Mouse (Mus musculus) adrenal gland, adult (tissue): ENCODE measurements around the gene Art1.

ENCODE experiments used
- DNase-seq, 2 experiments: peaks; one replicate each; pipeline ENCODE4 v3.0.0; 2022 to 2023; ENCODE audit warnings: low spot score in 1 of 2; ENCODE audit not compliant: inconsistent age in 2 of 2

Art1 gene

DNA sequence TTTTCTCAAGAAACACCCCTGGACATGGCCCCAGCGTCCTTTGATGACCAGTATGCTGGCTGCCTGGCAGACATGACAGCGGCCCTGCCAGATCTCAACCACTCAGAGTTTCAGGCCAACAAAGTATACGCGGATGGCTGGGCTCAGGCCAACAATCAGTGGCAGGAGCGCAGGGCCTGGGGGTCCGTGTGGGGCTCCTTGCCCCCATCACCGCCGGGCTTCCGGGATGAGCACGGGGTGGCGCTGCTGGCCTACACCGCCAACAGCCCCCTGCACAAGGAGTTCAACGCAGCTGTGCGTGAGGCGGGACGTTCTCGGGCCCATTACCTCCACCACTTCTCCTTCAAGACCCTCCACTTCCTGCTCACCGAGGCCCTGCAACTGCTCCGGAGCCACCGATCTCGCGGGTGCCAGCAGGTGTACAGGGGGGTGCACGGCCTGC is 5.2 kb downstream of the Art1 start:
- peak in 1 of 2 experiments; percentile 39 for DNase-seq

DNA sequence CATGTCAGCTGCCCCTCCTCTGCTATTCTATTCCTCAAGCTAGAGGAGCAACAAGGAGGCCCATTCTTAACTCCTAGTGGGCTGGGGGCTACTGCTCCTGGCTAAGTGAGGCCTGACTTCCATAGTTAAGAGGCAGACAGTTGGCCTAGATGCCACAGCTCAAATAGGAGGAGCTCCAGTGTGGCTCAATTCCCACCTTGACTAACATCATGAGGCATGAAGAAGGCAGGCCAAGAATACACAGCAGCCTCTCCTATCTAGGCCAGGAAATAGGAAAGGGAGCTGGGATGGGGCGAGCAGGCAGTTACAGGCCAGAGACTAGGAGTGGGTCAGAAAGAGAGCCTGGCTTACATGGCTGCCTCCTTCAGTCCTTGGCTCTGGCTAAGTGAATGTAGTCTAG is 6.7 kb downstream of the Art1 start:
- DNase-seq, result no peak

DNA sequence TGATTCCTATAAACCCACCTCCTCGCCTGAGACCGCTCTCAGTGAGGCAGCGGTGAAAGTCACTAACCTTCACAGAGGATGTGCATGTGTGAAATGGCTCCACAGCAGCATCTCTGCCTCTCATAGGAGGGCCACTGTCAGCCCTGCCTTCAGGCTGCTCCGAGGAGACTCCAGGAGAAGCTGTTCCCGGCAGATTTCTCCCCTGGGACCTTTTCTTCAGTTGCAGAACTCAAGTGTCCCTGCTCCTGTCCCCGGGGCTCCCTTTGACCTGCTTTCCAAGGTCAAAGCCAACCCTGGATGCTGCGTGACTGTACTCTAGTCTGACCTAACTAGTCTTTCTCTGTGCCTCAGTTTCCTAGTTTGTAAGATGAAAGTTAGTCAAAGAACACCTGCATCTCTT is 7.6 kb downstream of the Art1 start, which contains the start of gene Art5:
Gene Art5 (minus strand): TSS at position 319 of the 400 bp plus-strand sequence.
- no peak for DNase-seq

DNA sequence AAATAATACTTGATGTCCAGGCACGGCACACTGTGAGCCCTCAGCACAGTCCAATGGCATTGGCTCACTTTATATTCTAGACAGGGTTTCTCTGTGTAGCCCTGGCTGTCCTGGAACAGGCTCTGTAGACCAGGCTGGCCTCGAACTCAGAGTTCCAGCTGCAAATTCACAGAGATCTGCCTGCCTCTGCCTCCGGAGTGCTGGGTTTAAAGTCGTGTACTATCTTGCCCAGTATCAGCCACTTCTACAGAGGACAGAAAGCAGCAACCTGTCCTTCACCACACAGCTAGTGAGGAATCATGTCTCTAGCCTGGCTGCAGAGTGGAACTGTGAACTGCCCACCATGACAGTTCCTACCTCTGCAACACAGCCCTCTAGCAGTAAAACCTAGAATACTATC is 8.2 kb downstream of the Art1 start:
- no peak for DNase-seq

DNA sequence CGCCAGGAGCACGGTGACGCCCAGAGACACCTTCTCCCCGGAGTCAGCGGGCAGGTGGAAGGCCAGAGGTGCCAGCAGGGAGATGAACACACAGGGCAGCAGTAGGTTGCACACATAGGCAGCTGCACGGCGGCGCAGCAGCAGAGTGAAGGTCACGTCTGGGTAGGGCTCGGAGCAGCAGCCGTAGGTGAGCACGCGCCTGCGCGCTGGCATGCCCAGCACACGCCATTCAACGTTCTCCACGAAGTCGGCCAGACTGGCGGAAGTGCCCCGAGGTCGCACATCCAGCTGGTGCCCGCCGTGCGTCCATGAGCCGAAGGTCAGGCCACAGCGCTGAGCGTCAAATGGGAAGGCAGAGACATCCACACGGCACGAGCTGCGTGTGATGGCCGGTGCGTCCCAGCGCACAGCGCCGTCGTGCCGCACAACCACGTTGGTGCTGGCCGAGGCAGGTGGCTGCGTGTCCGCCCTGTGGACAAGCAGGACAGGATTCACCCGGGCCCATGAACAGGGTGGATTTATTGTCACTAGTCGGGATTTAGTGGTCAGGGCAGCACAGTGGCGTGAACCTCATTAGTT is 11.7 kb downstream of the Art1 start:
- peak in 1 of 2 experiments; percentile 29 for DNase-seq

DNA sequence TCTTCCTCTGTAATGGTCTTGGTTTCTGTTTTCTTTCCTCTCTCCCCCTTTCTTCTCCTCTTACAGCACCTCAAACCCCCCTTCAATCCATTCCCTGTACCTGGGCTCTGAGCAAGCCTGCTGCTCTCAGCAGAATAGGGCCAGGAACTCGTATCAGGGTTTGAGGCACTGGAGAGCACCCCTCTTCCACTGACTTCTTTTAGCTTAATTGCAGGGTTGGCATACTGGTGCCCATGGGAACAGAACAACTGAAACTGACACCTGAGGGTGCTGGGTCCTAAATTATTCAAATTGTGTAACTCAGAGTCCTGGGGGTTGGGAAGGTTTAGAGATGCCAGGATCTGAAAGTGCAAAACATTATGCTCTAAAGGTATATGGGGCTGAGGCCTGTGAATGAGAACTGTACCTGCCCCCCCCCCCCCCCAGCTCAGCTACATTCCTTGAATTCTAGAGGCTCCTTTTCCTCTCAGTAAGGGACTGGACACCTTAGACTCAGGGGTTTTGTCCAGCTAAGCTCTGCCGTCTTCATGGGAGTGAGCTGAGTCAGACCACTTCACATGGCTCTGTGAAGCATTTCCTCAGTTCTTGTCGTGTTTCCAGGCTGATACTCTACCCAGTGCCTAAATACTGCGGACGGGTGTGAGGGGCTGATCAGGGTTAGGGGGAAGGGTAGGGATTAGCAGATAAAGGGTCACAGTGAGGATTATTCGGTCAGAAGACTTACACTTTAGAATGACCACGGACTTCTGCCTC is 15.2 kb downstream of the Art1 start, which contains the start of gene Chrna10:
Gene Chrna10 (minus strand): TSS at position 250 of the 753 bp plus-strand sequence.
- no peak for DNase-seq

DNA sequence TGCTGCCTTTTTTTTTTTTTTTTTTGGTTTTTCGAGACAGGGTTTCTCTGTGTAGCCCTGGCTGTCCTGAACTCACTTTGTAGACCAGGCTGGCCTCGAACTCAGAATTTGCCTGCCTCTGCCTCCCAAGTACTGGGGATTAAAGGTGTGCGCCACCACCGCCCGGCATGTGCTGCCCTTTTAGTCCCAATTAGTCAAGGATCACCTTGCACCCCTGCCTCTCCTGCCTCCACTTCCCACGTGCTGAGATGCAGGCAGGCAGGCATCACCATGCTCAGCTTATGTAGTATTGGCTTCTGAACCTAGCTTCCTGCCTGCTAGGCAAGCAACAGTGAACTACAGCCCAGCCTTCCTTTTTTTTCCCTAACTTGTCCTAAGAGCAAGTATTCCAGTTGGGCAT is 15.8 kb downstream of the Art1 start:
- no peak for DNase-seq

DNA sequence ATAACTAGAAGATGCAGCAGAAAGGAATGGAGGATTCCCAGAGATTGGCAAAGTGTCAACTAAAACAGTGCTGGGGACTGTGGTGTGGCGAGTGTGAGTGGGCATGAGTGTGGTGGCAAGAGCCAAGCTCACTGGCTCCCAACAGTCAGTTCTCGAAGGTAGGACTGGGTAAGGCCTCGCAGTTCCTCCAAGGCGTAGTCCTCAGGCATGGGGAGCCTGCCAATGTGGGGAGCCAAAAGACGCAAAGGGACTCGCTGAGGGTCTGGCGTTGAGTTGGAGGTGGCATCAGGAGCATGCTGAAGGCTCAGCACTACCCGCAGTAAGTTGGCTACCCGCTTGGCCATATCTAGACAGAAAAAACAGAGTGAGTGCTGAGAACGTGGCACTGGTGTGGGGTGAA is 18.8 kb downstream of the Art1 start:
- DNase-seq, result no peak

DNA sequence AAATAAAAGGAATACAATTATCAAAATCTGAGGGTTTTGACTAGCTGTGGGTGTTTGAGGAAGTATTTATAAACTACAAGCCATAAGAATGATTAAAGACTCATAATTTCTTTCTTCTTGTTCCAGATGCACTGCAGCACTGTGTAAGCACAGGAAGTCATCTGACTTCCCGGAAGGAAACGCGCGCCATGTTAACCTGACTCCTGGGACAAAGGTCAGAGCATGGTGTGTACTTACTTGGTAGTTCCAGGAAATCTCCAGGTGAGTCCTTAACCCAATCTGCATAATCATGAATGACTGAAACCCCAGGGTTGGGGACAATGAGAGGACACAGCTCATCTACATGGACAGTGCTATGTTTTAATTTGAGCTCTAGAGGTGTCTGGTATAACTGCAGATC is 30.9 kb downstream of the Art1 start:
- DNase-seq, result no peak

DNA sequence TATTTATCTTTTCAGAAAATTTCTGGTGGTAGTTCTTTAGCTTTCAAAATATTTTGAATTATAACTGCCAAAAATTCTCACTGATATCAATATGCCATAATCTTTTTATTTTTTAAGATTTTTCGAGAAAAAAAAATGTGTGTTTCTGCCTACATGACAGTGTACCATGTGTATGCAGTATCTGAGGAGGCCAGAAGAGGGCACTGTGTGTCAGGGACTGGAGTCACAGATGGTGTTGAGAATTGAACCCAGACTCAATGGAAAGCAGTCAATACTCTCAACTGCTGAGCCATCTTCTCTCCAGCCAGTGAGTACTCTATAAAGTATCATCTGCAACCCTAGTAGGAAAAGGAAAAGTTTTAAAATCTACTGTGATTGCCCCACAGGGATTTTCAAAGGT is 35.9 kb downstream of the Art1 start:
- DNase-seq, result peak; percentile 29 to 63

DNA sequence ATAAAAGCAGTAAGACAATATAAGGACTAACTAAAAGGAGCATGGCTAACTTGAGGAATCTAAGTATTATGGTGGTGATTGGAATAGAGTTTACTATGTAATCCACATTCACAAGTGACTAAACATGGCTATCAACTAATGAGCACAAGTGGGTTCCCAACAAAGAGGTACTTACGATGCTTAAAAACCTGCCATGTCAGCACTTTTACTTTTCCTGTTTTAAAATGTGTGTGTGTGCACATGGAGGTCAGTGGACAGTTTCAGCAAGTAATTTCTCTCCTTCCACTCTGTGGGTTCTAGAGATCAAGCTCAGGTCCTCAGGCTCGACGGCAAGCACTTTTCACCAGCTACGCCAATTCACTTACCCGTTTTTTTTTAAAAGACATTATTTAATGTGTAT is 36.4 kb downstream of the Art1 start:
- no peak for DNase-seq

DNA sequence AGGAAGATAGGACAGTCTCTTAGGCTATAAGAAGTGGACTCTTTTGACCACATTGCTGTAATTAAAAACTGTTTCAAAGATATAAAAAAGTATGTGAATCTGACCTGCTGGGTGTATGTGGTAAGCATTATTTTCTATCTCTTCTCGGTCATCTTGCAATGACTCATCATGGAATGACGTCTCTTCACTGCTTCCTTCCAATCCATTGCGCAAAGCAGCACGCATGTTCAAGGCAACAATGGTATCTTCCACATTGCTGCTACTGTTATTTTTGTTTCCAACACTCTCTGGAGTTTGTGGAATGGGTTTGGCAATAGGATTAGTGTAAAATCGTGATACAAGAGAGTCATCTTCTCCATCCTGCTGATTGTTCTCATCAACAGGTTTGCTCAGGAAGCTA is 52.1 kb downstream of the Art1 start:
- peak in 1 of 2 experiments; percentile 72 for DNase-seq
